Mouse (Mus musculus): ENCODE measurements at regions not wholly inside any gene's neighbourhood (a gene's known extent, or its start where the extent isn't known, plus 50 kb on each side); places are given as distances from the start of the nearest gene placed in this dataset.

DNA sequence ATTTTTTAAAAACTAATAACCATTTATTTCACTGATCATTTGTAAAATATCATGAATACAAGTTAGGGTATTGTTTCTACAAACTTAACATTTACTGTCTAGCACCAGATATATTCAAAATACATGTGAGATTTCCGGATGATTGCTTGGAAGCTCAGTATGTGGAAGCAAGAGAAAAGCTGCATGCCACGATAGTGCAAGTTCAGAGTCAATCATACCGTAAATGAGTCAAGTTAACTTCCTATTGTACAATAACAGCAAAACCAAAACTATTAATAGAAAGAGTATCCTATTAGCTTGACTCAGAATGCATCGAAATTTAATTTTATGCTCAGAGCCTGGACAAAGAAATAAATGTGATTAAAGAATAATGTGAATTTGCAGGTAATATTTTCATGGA is 1284.6 kb upstream of the Cited2 start:
- H3K36me3 ChIP-seq (ENCODE audit: control insufficient read depth, insufficient read depth, low read length), result no peaks in the 10 kb centered on the region
- 66% methylated on average over 4 of the region's 4 CpGs for WGBS
- no peaks in the 10 kb centered on the region for H3K27me3 ChIP-seq (replicated peaks; ENCODE audit: control insufficient read depth, insufficient read depth, low read length)
- TF ChIP-seq CTCF (conservative IDR thresholded peaks at IDR 0.05; ENCODE audit: insufficient read depth, insufficient read length, low read depth, low read length) (no peak), POLR2A (IDR thresholded peaks at IDR 0.05; ENCODE audit: low read depth, low read length) (no peak)
- no peak overlapping the region for H3K27ac ChIP-seq (ENCODE audit: insufficient read depth, low read depth, low read length)
- DNase-seq, result no peak
- no peaks in the 10 kb centered on the region for H3K4me1 ChIP-seq (ENCODE audit: control insufficient read depth, insufficient read depth, low read length)
- H3K4me3 ChIP-seq (ENCODE audit: insufficient read depth, low read depth, low read length), result no peak overlapping the region

DNA sequence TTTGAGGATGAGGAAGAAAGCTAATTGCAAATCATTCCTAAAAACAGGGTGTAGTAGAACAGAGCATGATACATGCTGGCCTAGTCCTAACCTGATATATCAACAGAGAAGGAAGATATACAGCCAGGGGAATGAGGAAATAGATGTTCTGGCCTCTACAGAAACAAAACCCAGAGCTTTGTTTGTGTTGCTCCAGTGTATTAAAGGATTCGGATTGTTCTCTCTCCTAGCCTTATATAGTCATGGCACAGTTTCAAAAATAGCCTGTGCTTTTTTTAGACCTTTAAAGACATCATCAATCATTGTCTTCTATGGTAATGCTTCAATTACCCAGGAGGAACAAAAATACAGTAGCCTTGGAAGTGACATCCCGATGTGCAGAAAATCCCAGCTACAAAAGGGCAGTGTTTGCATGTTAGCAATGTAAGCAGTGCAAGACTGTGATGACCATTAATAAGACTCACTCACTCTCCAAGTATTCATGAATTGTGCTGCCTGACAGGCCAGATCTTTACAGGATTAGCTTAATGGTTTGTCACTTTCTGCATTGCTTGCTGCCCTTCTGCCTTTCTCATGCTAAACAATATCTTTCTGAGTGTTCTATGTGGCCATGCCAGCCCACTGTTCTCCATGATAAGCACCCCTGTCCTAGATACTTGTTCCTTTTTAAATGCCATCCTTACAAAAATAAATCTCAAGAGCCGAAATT is 1281.9 kb upstream of the Cited2 start:
- no peak for DNase-seq
- WGBS, result 26% methylated on average over 3 of the region's 3 CpGs
- no peak overlapping the region for H3K27ac ChIP-seq (ENCODE audit: insufficient read depth, low read depth, low read length)
- no peaks in the 10 kb centered on the region for H3K36me3 ChIP-seq (ENCODE audit: control insufficient read depth, insufficient read depth, low read length)
- no peaks in the 10 kb centered on the region for H3K27me3 ChIP-seq (replicated peaks; ENCODE audit: control insufficient read depth, insufficient read depth, low read length)
- H3K4me1 ChIP-seq (ENCODE audit: control insufficient read depth, insufficient read depth, low read length), result no peaks in the 10 kb centered on the region
- no peak overlapping the region for H3K4me3 ChIP-seq (ENCODE audit: insufficient read depth, low read depth, low read length)
- TF ChIP-seq POLR2A (IDR thresholded peaks at IDR 0.05; ENCODE audit: low read depth, low read length) (no peak), CTCF (conservative IDR thresholded peaks at IDR 0.05; ENCODE audit: insufficient read depth, insufficient read length, low read depth, low read length) (no peak)

DNA sequence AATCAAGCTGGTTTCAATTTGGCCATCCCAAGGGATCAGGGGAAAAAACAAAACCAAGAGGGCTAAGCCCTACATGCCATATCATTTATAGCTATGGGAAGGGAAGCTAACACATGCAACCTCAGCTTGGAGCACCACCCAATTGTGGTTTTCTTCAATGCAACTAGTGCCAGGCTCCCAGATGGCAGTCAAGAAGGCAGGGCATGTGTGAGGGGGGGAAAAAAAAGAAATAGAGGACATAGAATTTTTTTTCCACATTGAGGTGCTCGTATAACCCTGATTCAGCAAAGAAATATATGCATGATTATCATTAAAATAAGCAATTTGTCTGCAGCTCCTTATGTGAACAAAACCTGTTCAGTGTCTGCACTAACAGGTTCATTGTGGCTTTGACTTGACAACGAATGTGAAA is 1281.4 kb upstream of the Cited2 start:
- DNase-seq, result no peak
- H3K36me3 ChIP-seq (ENCODE audit: control insufficient read depth, insufficient read depth, low read length), result no peaks in the 10 kb centered on the region
- H3K27me3 ChIP-seq (replicated peaks; ENCODE audit: control insufficient read depth, insufficient read depth, low read length), result no peaks in the 10 kb centered on the region
- H3K4me1 ChIP-seq (ENCODE audit: control insufficient read depth, insufficient read depth, low read length), result no peaks in the 10 kb centered on the region
- TF ChIP-seq POLR2A (IDR thresholded peaks at IDR 0.05; ENCODE audit: low read depth, low read length), result no peak
- H3K4me3 ChIP-seq (ENCODE audit: insufficient read depth, low read depth, low read length), result no peak overlapping the region
- H3K27ac ChIP-seq (ENCODE audit: insufficient read depth, low read depth, low read length), result no peak overlapping the region
- WGBS, result 84% methylated on average over 2 of the region's 2 CpGs

DNA sequence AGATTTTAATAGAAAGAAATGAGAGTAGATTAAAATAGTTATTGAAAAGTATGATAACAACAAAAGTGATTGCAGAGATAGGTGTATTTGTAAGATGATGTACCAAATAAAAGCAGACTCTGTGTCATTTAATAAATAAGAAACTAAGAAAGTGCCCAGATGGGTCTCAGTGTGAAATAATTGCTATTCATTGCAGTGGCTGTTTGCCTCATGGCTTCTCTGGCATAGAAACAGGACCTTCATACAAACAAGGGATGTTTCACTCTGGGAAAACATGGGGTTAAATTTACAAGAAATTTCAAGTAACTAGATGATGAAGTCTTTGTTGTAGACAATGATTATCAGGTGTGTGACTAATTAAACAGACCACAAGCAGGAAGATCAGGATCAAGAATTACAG is 1279.1 kb upstream of the Cited2 start:
- no peaks in the 10 kb centered on the region for H3K36me3 ChIP-seq (ENCODE audit: control insufficient read depth, insufficient read depth, low read length)
- H3K4me1 ChIP-seq (ENCODE audit: control insufficient read depth, insufficient read depth, low read length), result no peaks in the 10 kb centered on the region
- TF ChIP-seq CTCF (conservative IDR thresholded peaks at IDR 0.05; ENCODE audit: insufficient read depth, insufficient read length, low read depth, low read length) (no peak), POLR2A (IDR thresholded peaks at IDR 0.05; ENCODE audit: low read depth, low read length) (no peak)
- no peak overlapping the region for H3K27ac ChIP-seq (ENCODE audit: insufficient read depth, low read depth, low read length)
- no peak for DNase-seq
- H3K4me3 ChIP-seq (ENCODE audit: insufficient read depth, low read depth, low read length), result no peak overlapping the region
- H3K27me3 ChIP-seq (replicated peaks; ENCODE audit: control insufficient read depth, insufficient read depth, low read length), result no peaks in the 10 kb centered on the region

DNA sequence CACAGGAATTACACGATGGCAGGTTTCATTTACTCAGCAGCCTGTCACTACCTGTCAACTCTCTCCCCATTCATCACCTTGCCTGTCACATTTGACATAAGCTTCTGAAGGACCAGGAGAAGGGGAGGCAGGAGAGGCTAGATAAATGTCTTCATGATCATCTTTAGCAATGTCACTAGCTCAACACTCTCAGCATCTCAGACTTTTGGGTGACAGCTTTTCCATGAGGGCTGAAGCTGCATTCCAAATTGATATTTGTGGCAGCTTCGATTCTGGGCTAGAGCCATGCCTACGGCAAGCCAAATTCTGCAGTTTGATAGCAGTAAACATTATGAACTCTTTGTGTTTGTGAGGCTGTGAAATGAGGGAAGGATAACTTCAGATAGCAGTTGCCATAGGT is 1255.1 kb upstream of the Cited2 start:
- no peaks in the 10 kb centered on the region for H3K27me3 ChIP-seq (replicated peaks; ENCODE audit: control insufficient read depth, insufficient read depth, low read length)
- TF ChIP-seq CTCF (conservative IDR thresholded peaks at IDR 0.05; ENCODE audit: insufficient read depth, insufficient read length, low read depth, low read length), result no peak
- TF ChIP-seq POLR2A (IDR thresholded peaks at IDR 0.05; ENCODE audit: low read depth, low read length), result no peak
- no peak for DNase-seq
- no peak overlapping the region for H3K27ac ChIP-seq (ENCODE audit: insufficient read depth, low read depth, low read length)
- H3K4me3 ChIP-seq (ENCODE audit: insufficient read depth, low read depth, low read length), result no peak overlapping the region
- H3K4me1 ChIP-seq (ENCODE audit: control insufficient read depth, insufficient read depth, low read length), result no peaks in the 10 kb centered on the region
- 72% methylated on average over 3 of the region's 3 CpGs for WGBS
- H3K36me3 ChIP-seq (ENCODE audit: control insufficient read depth, insufficient read depth, low read length), result no peaks in the 10 kb centered on the region

- TF ChIP-seq POLR2A (IDR thresholded peaks at IDR 0.05; ENCODE audit: low read depth, low read length) (no peak), CTCF (conservative IDR thresholded peaks at IDR 0.05; ENCODE audit: insufficient read depth, insufficient read length, low read depth, low read length) (no peak)
- Histone ChIP-seq H3K4me1 (ENCODE audit: control insufficient read depth, insufficient read depth, low read length) (no peaks in the 10 kb centered on the region), H3K27ac (ENCODE audit: insufficient read depth, low read depth, low read length) (no peak overlapping the region), H3K36me3 (ENCODE audit: control insufficient read depth, insufficient read depth, low read length) (no peaks in the 10 kb centered on the region), H3K27me3 (replicated peaks; ENCODE audit: control insufficient read depth, insufficient read depth, low read length) (no peaks in the 10 kb centered on the region), H3K4me3 (ENCODE audit: insufficient read depth, low read depth, low read length) (no peak overlapping the region)
- no peak for DNase-seq
- WGBS, result 35% methylated on average over 1 of the region's 1 CpGs
Observed at GRCm38 (mm10) chr10:16469711-16470110, 1253.3 kb upstream of the Cited2 start.

DNA sequence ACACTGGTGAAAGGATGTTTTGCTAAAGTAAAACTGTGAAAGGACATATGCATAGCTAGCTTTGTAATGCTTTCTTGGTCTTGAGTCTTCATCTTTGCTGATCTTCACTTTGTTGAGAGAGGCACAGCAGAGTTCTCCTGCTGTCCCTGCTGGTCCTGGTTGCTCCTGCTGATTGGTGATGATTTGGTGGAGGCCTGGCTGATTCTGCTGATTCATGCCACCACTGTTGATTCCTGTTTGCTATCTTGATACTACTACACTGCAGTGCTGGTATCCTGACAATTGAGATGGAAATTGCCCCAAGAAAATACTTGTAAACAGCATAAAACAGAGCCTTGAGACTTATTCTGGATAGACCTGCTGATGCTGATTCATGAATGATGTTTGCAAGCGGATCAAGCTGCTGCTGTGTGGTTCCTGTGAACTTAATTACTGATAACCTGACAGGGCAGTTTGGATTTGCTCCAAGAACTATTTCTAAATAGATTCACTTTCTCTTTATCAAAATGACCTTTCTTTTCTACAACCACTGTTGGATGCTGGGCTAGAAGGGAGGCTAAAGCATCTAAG is 1249.0 kb upstream of the Cited2 start:
- TF ChIP-seq CTCF (conservative IDR thresholded peaks at IDR 0.05; ENCODE audit: insufficient read depth, insufficient read length, low read depth, low read length) (no peak), POLR2A (IDR thresholded peaks at IDR 0.05; ENCODE audit: low read depth, low read length) (no peak)
- H3K27me3 ChIP-seq (replicated peaks; ENCODE audit: control insufficient read depth, insufficient read depth, low read length), result no peaks in the 10 kb centered on the region
- WGBS, result 56% methylated on average over 1 of the region's 1 CpGs
- no peaks in the 10 kb centered on the region for H3K36me3 ChIP-seq (ENCODE audit: control insufficient read depth, insufficient read depth, low read length)
- no peak overlapping the region for H3K4me3 ChIP-seq (ENCODE audit: insufficient read depth, low read depth, low read length)
- H3K4me1 ChIP-seq (ENCODE audit: control insufficient read depth, insufficient read depth, low read length), result no peaks in the 10 kb centered on the region
- no peak overlapping the region for H3K27ac ChIP-seq (ENCODE audit: insufficient read depth, low read depth, low read length)
- no peak for DNase-seq

Measured in kidney, adult 2 months (tissue).